7 mouse cellular contexts compared by ENCODE assay signal in genomic region chr6:31216206-31217059, GRCm38 (mm10).
DNase-seq lines count a peak whose midpoint lies in the region; ATAC-seq and TF ChIP-seq lines count a peak whose summit lies in the region.

No protein-coding gene starts in this region.

- no peak overlapping the region for H3K27ac ChIP-seq in embryonic facial prominence, embryonic 14.5 days (replicated peaks; ENCODE audit: low read depth, low read length)
- peak overlapping the region; percentile 80 for H3K27ac ChIP-seq in heart, embryonic 10.5 days
- no peak overlapping the region for H3K27ac ChIP-seq in kidney, embryonic 14.5 days (ENCODE audit: low read depth, low read length)
- no peak overlapping the region for H3K27ac ChIP-seq in limb, embryonic 14.5 days (replicated peaks; ENCODE audit: low read depth, low read length)
- H3K27ac ChIP-seq in midbrain, embryonic 15.5 days: no peak overlapping the region

- H3K27me3 ChIP-seq in embryonic facial prominence, embryonic 14.5 days (replicated peaks; ENCODE audit: control insufficient read depth, insufficient read depth, low read length): peaks cover 70% of the 10 kb centered on the region
- H3K27me3 ChIP-seq in heart, embryonic 10.5 days (ENCODE audit: insufficient read depth, poor library complexity, severe bottlenecking): peaks cover 64% of the 10 kb centered on the region
- peaks cover 62% of the 10 kb centered on the region for H3K27me3 ChIP-seq in kidney, embryonic 14.5 days (ENCODE audit: control insufficient read depth, insufficient read depth, low read length)
- peaks cover 67% of the 10 kb centered on the region for H3K27me3 ChIP-seq in limb, embryonic 14.5 days (ENCODE audit: control insufficient read depth, insufficient read depth, low read length)
- H3K27me3 ChIP-seq in midbrain, embryonic 15.5 days (replicated peaks): peaks cover 24% of the 10 kb centered on the region

- TF ChIP-seq POLR2A in limb, embryonic 14.5 days (IDR thresholded peaks at IDR 0.05; ENCODE audit: borderline replicate concordance, extremely low read depth, insufficient read depth, insufficient read length): no peak

- H3K4me1 ChIP-seq in embryonic facial prominence, embryonic 14.5 days (ENCODE audit: control insufficient read depth, insufficient read depth, low read length): peaks cover 30% of the 10 kb centered on the region
- H3K4me1 ChIP-seq in heart, embryonic 10.5 days: peaks cover 34% of the 10 kb centered on the region
- H3K4me1 ChIP-seq in kidney, embryonic 14.5 days (ENCODE audit: control insufficient read depth, insufficient read depth, low read length): peaks cover 15% of the 10 kb centered on the region
- peaks cover 21% of the 10 kb centered on the region for H3K4me1 ChIP-seq in limb, embryonic 14.5 days (ENCODE audit: control insufficient read depth, insufficient read depth, low read length)
- peaks cover 41% of the 10 kb centered on the region for H3K4me1 ChIP-seq in midbrain, embryonic 15.5 days

- no peaks in the 10 kb centered on the region for H3K9me3 ChIP-seq in embryonic facial prominence, embryonic 14.5 days (ENCODE audit: control insufficient read depth, low read length)
- H3K9me3 ChIP-seq in heart, embryonic 10.5 days: no peaks in the 10 kb centered on the region
- no peaks in the 10 kb centered on the region for H3K9me3 ChIP-seq in kidney, embryonic 14.5 days (ENCODE audit: control insufficient read depth, low read length)
- H3K9me3 ChIP-seq in limb, embryonic 14.5 days (ENCODE audit: control insufficient read depth, low read length): no peaks in the 10 kb centered on the region
- H3K9me3 ChIP-seq in midbrain, embryonic 15.5 days: no peaks in the 10 kb centered on the region

- no peaks in the 10 kb centered on the region for H3K36me3 ChIP-seq in embryonic facial prominence, embryonic 14.5 days (ENCODE audit: control insufficient read depth, insufficient read depth, low read length)
- no peaks in the 10 kb centered on the region for H3K36me3 ChIP-seq in heart, embryonic 10.5 days
- H3K36me3 ChIP-seq in kidney, embryonic 14.5 days (ENCODE audit: control insufficient read depth, insufficient read depth, low read length): no peaks in the 10 kb centered on the region
- no peaks in the 10 kb centered on the region for H3K36me3 ChIP-seq in limb, embryonic 14.5 days (ENCODE audit: control insufficient read depth, insufficient read depth, low read length)
- H3K36me3 ChIP-seq in midbrain, embryonic 15.5 days (replicated peaks): no peaks in the 10 kb centered on the region

- peak overlapping the region; percentile 63 for H3K9ac ChIP-seq in embryonic facial prominence, embryonic 14.5 days (ENCODE audit: low read depth, low read length)
- H3K9ac ChIP-seq in kidney, embryonic 14.5 days (ENCODE audit: low read depth, low read length): peak overlapping the region; percentile 45
- H3K9ac ChIP-seq in limb, embryonic 14.5 days (ENCODE audit: low read depth, low read length, severe bottlenecking): peak overlapping the region; percentile 56
- H3K9ac ChIP-seq in midbrain, embryonic 15.5 days: peak overlapping the region; percentile 51

- peak; percentile 96 for DNase-seq in adrenal gland, postnatal 25 days
- peak; percentile 59 for DNase-seq in embryonic facial prominence, embryonic 14.5 days (ENCODE audit: low spot score)
- peak; percentile 87 for DNase-seq in heart, embryonic 10.5 days (ENCODE audit: low spot score)
- peak; percentile 24 for DNase-seq in limb, embryonic 14.5 days (ENCODE audit: low spot score)
- peak; percentile 92 to 94 for DNase-seq in spleen, adult 18-20 months

- H3K4me2 ChIP-seq in embryonic facial prominence, embryonic 14.5 days (ENCODE audit: low read depth, low read length): peak overlapping the region; percentile 100
- peak overlapping the region; percentile 100 for H3K4me2 ChIP-seq in kidney, embryonic 14.5 days (replicated peaks; ENCODE audit: low read depth, low read length)
- peak overlapping the region; percentile 100 for H3K4me2 ChIP-seq in limb, embryonic 14.5 days (replicated peaks; ENCODE audit: low read depth, low read length, severe bottlenecking)
- H3K4me2 ChIP-seq in midbrain, embryonic 15.5 days: peak overlapping the region; percentile 100

- peak; percentile 69 for ATAC-seq in embryonic facial prominence, embryonic 14.5 days (ENCODE audit: low read depth)
- peak; percentile 51 for ATAC-seq in kidney, embryonic 14.5 days (ENCODE audit: low FRiP score, low TSS enrichment)
- peak; percentile 66 for ATAC-seq in limb, embryonic 14.5 days (ENCODE audit: low FRiP score, low read depth)
- ATAC-seq in midbrain, embryonic 15.5 days (replicated peaks): peak; percentile 79

- 1% methylated on average over 55 of the region's 100 CpGs for WGBS in embryonic facial prominence, embryonic 14.5 days
- under 1% methylated on average over 100 of the region's 100 CpGs for WGBS in heart, embryonic 10.5 days
- under 1% methylated on average over 81 of the region's 100 CpGs for WGBS in kidney, embryonic 14.5 days
- WGBS in limb, embryonic 14.5 days: under 1% methylated on average over 69 of the region's 100 CpGs
- under 1% methylated on average over 98 of the region's 100 CpGs for WGBS in midbrain, embryonic 15.5 days

- peak overlapping the region; percentile 76 for H3K4me3 ChIP-seq in embryonic facial prominence, embryonic 14.5 days (ENCODE audit: low read depth, low read length)
- H3K4me3 ChIP-seq in heart, embryonic 10.5 days: peak overlapping the region; percentile 89
- peak overlapping the region; percentile 71 for H3K4me3 ChIP-seq in kidney, embryonic 14.5 days (ENCODE audit: low read length)
- peak overlapping the region; percentile 67 for H3K4me3 ChIP-seq in limb, embryonic 14.5 days (replicated peaks; ENCODE audit: low read length)
- peak overlapping the region; percentile 60 for H3K4me3 ChIP-seq in midbrain, embryonic 15.5 days

Comparison
In these comparisons a context has a peak if more than half of its experiments do, and no peak if none do; other contexts are left out.
1. DNase-seq: peak in every context shown above with its lines; median percentile 96 in adrenal gland, postnatal 25 days; 93 in spleen, adult 18-20 months; 87 in heart, embryonic 10.5 days; 59 in embryonic facial prominence, embryonic 14.5 days; 24 in limb, embryonic 14.5 days.